Mouse (Mus musculus) CH12.LX (cell line): ENCODE measurements at regions not wholly inside any gene's neighbourhood (a gene's known extent, or its start where the extent isn't known, plus 50 kb on each side); places are given as distances from the start of the nearest gene placed in this dataset.

Experiments
- DNase-seq: peaks from one replicate; pipeline ENCODE4 v3.0.0-alpha.2; 2013; ENCODE audit errors: extremely low read depth
- H3K27ac ChIP-seq: 2 replicates; pipeline ENCODE4 v1.5.1; 2012; ENCODE audit warnings: low read depth, mild to moderate bottlenecking, control low read depth, moderate library complexity; ENCODE audit not compliant: insufficient read depth
- H3K27me3 ChIP-seq: replicated peaks from 2 replicates; pipeline ENCODE3; 2012; ENCODE audit warnings: inconsistent platforms
- H3K36me3 ChIP-seq, 2 experiments: replicated peaks in 1 of 2; 2 replicates each; pipeline versions ENCODE3 to v1.6.1; 2012; ENCODE audit warnings: inconsistent platforms in 1 of 2, low read length in 1 of 2, mild to moderate bottlenecking in 1 of 2, mixed read lengths in 1 of 2, moderate library complexity in 1 of 2; ENCODE audit not compliant: control insufficient read depth in 1 of 2, insufficient read depth in 1 of 2
- H3K4me1 ChIP-seq, 2 experiments: 2 replicates each; pipeline ENCODE4 v1.6.1; 2012; ENCODE audit warnings: inconsistent platforms in 1 of 2, moderate library complexity in 1 of 2; ENCODE audit not compliant: insufficient read depth in 2 of 2, control insufficient read depth in 1 of 2
- H3K4me2 ChIP-seq: 2 replicates; pipeline ENCODE4 v1.6.1; 2012; ENCODE audit warnings: low read depth, mild to moderate bottlenecking, control low read depth; ENCODE audit not compliant: poor library complexity, insufficient read depth, severe bottlenecking
- H3K4me3 ChIP-seq, 3 experiments: fragments of 150-350 bp in 1 of 3; sonication (generic) in 1 of 3; replicated peaks in 1 of 3; 2 replicates each; pipeline versions ENCODE3 to v1.5.1; 2011 to 2012; ENCODE audit warnings: low read depth in 2 of 3, low read length in 2 of 3, mild to moderate bottlenecking in 2 of 3, moderate library complexity in 2 of 3, control low read depth in 1 of 3, improper control_type of control experiment in 1 of 3, inconsistent platforms in 1 of 3, mixed read lengths in 1 of 3; ENCODE audit not compliant: poor library complexity in 1 of 3
- H3K79me2 ChIP-seq: replicated peaks from 2 replicates; pipeline ENCODE4 v1.6.1; 2012; ENCODE audit warnings: mild to moderate bottlenecking, moderate library complexity; ENCODE audit not compliant: control insufficient read depth, poor library complexity, insufficient read depth, severe bottlenecking; ENCODE audit errors: extremely low read depth
- H3K9ac ChIP-seq: 2 replicates; pipeline ENCODE4 v1.6.1; 2012; ENCODE audit warnings: low read depth, mild to moderate bottlenecking, control low read depth, moderate library complexity; ENCODE audit not compliant: insufficient read depth
- H3K9me3 ChIP-seq: replicated peaks from 2 replicates; pipeline ENCODE3; 2012; ENCODE audit warnings: low read length, inconsistent platforms, mixed read lengths
- BHLHE40 ChIP-seq: IDR thresholded peaks from 2 replicates; pipeline ENCODE4 v1.6.1; 2011; ENCODE audit warnings: mild to moderate bottlenecking, low read depth, low read length, improper control_type of control experiment
- CHD1 ChIP-seq: IDR thresholded peaks from 2 replicates; pipeline ENCODE4 v1.6.1; 2012; ENCODE audit warnings: low read depth, low read length, improper control_type of control experiment, inconsistent platforms
- CHD2 ChIP-seq: IDR thresholded peaks from 2 replicates; pipeline ENCODE4 v1.6.1; 2011; ENCODE audit warnings: low read length, improper control_type of control experiment
- CTCF ChIP-seq, 2 experiments: IDR thresholded peaks in 1 of 2; conservative IDR thresholded peaks in 1 of 2; 2 replicates each; pipeline ENCODE4 v1.5.1; 2011 to 2012; ENCODE audit warnings: low read depth in 2 of 2, low read length in 2 of 2, improper control_type of control experiment in 1 of 2, inconsistent platforms in 1 of 2, mild to moderate bottlenecking in 1 of 2, moderate library complexity in 1 of 2
- E2F4 ChIP-seq: IDR thresholded peaks from 2 replicates; pipeline ENCODE4 v1.6.1; 2011; ENCODE audit warnings: low read depth, low read length, improper control_type of control experiment; ENCODE audit not compliant: insufficient replicate concordance
- ELF1 ChIP-seq: IDR thresholded peaks from 2 replicates; pipeline ENCODE4 v1.6.1; 2014; ENCODE audit warnings: low read depth, mild to moderate bottlenecking, inconsistent platforms, low read length, improper control_type of control experiment
- EP300 ChIP-seq: IDR thresholded peaks from 2 replicates; pipeline ENCODE4 v1.6.1; 2011; ENCODE audit warnings: low read length, improper control_type of control experiment
- ETS1 ChIP-seq: conservative IDR thresholded peaks from 2 replicates; pipeline ENCODE4 v1.6.1; 2012; ENCODE audit warnings: low read depth, mild to moderate bottlenecking, inconsistent platforms, low read length, improper control_type of control experiment, moderate library complexity
- HCFC1 ChIP-seq: IDR thresholded peaks from 2 replicates; pipeline ENCODE4 v1.6.1; 2012; ENCODE audit warnings: low read depth, mild to moderate bottlenecking, inconsistent platforms, low read length, improper control_type of control experiment
- JUN ChIP-seq: IDR thresholded peaks from 2 replicates; pipeline ENCODE4 v1.6.1; 2011; ENCODE audit warnings: low read depth, mild to moderate bottlenecking, low read length, improper control_type of control experiment, moderate library complexity; ENCODE audit not compliant: insufficient read depth
- JUND ChIP-seq: conservative IDR thresholded peaks from 2 replicates; pipeline ENCODE4 v1.6.1; 2011; ENCODE audit warnings: low read depth, low read length, improper control_type of control experiment
- KAT2A ChIP-seq: IDR thresholded peaks from 2 replicates; pipeline ENCODE4 v1.6.1; 2012; ENCODE audit warnings: low read length, improper control_type of control experiment, inconsistent platforms; ENCODE audit not compliant: insufficient replicate concordance
- MAFK ChIP-seq: IDR thresholded peaks from 2 replicates; pipeline ENCODE4 v1.6.1; 2011; ENCODE audit warnings: low read length, improper control_type of control experiment; ENCODE audit not compliant: insufficient replicate concordance
- MAZ ChIP-seq: IDR thresholded peaks from 2 replicates; pipeline ENCODE4 v1.6.1; 2012; ENCODE audit warnings: low read depth, mild to moderate bottlenecking, inconsistent platforms, low read length, improper control_type of control experiment, moderate library complexity
- MXI1 ChIP-seq: IDR thresholded peaks from 2 replicates; pipeline ENCODE4 v1.6.1; 2011; ENCODE audit warnings: mild to moderate bottlenecking, low read depth, low read length, improper control_type of control experiment
- MYC ChIP-seq: IDR thresholded peaks from 2 replicates; pipeline ENCODE4 v1.6.1; 2011; ENCODE audit warnings: low read depth, mild to moderate bottlenecking, improper control_type of control experiment, low read length
- NELFE ChIP-seq: IDR thresholded peaks from 2 replicates; pipeline ENCODE4 v1.6.1; 2011; ENCODE audit warnings: low read depth, low read length, improper control_type of control experiment
- NRF1 ChIP-seq: IDR thresholded peaks from 2 replicates; pipeline ENCODE4 v1.6.1; 2014; ENCODE audit warnings: low read depth, mild to moderate bottlenecking, inconsistent platforms, low read length, improper control_type of control experiment, moderate library complexity
- PAX5 ChIP-seq: IDR thresholded peaks from 2 replicates; pipeline ENCODE4 v1.6.1; 2012; ENCODE audit warnings: low read length, inconsistent platforms, mixed read lengths
- POLR2AphosphoS2 ChIP-seq: IDR thresholded peaks from 2 replicates; pipeline ENCODE4 v1.6.1; 2011; ENCODE audit warnings: low read depth, low read length, improper control_type of control experiment
- SIN3A ChIP-seq: IDR thresholded peaks from 2 replicates; pipeline ENCODE4 v1.6.1; 2012; ENCODE audit warnings: low read length, improper control_type of control experiment, inconsistent platforms
- SMC3 ChIP-seq: IDR thresholded peaks from 2 replicates; pipeline ENCODE4 v1.6.1; 2011; ENCODE audit warnings: low read depth, low read length, improper control_type of control experiment
- TBP ChIP-seq: conservative IDR thresholded peaks from 2 replicates; pipeline ENCODE4 v1.6.1; 2011; ENCODE audit warnings: low read depth, low read length, improper control_type of control experiment
- TCF12 ChIP-seq: IDR thresholded peaks from 2 replicates; pipeline ENCODE4 v1.6.1; 2014; ENCODE audit warnings: low read depth, mild to moderate bottlenecking, inconsistent platforms, low read length, improper control_type of control experiment
- USF1 ChIP-seq: IDR thresholded peaks from 2 replicates; pipeline ENCODE4 v1.6.1; 2014; ENCODE audit warnings: low read depth, mild to moderate bottlenecking, inconsistent platforms, low read length, improper control_type of control experiment
- ZMIZ1 ChIP-seq: IDR thresholded peaks from 2 replicates; pipeline ENCODE4 v1.6.1; 2012; ENCODE audit warnings: low read depth, mild to moderate bottlenecking, inconsistent platforms, low read length, improper control_type of control experiment
- dilution Hi-C: fragments of 300-500 bp; cut with MboI; formaldehyde crosslinking; loops from 2 replicates; pipeline ENCODE4 v1.14.3; 2020; ENCODE audit warnings: low sequenced_read_pairs; ENCODE audit not compliant: extremely low pct_unique_long_range_greater_than_20kb, extremely low pct_ligation_motif_present
- in situ Hi-C: fragments of 300-500 bp; cut with MboI; formaldehyde crosslinking; loops from 3 replicates; pipeline ENCODE4 v1.14.3; 2019; ENCODE audit warnings: low sequenced_read_pairs, low pct_ligation_motif_present, low pct_unique_long_range_greater_than_20kb, mixed read lengths

GRCm38 (mm10) chr12:95239158-95239779 lies 452.8 kb upstream of the Flrt2 start:
- no peaks in the 10 kb centered on the region for H3K4me1 ChIP-seq
- no peak overlapping the region for H3K4me3 ChIP-seq
- H3K27ac ChIP-seq: no peak overlapping the region
- dilution Hi-C loops (no loop called here), in situ Hi-C loops (no loop called here)
- no peak overlapping the region for H3K9ac ChIP-seq
- peaks cover 11% of the 10 kb centered on the region for H3K9me3 ChIP-seq
- DNase-seq: no peak
- no peak overlapping the region for H3K4me2 ChIP-seq
- no peaks in the 10 kb centered on the region for H3K79me2 ChIP-seq
- no peaks in the 10 kb centered on the region for H3K36me3 ChIP-seq
- no peak for TF ChIP-seq SIN3A
- no peak for TF ChIP-seq MYC
- TF ChIP-seq CHD1: no peak
- no peak for TF ChIP-seq NRF1
- no peak for TF ChIP-seq ETS1
- TF ChIP-seq ZMIZ1: no peak
- no peak for TF ChIP-seq ELF1
- no peak for TF ChIP-seq MAZ
- no peak for TF ChIP-seq NELFE
- no peak for TF ChIP-seq TBP
- no peak for TF ChIP-seq MAFK
- TF ChIP-seq BHLHE40: no peak
- TF ChIP-seq EP300: no peak
- TF ChIP-seq CHD2: no peak
- no peak for TF ChIP-seq KAT2A
- no peak for TF ChIP-seq E2F4
- no peak for TF ChIP-seq PAX5
- no peak for TF ChIP-seq MXI1
- no peaks in the 10 kb centered on the region for H3K27me3 ChIP-seq

- H3K9me3 ChIP-seq: peaks cover 16% of the 10 kb centered on the region
- TF ChIP-seq JUND (no peak), MYC (no peak), SIN3A (no peak), CHD1 (no peak), E2F4 (no peak), POLR2AphosphoS2 (no peak), CTCF (conservative IDR thresholded peaks at IDR 0.05 in 1 of 2, IDR thresholded peaks at IDR 0.05 in 1 of 2; ENCODE audit: low read depth in 2 of 2, low read length in 2 of 2) (no peak), HCFC1 (no peak), ETS1 (no peak), CHD2 (no peak), MXI1 (no peak), USF1 (no peak), TCF12 (no peak), JUN (no peak), SMC3 (no peak), ELF1 (no peak), EP300 (no peak)
- no peak overlapping the region for H3K4me3 ChIP-seq
- no peak overlapping the region for H3K4me2 ChIP-seq
- in situ Hi-C loops: no loop called here
- no peaks in the 10 kb centered on the region for H3K36me3 ChIP-seq
- H3K79me2 ChIP-seq: no peaks in the 10 kb centered on the region
- dilution Hi-C loops: no loop called here
- no peaks in the 10 kb centered on the region for H3K27me3 ChIP-seq
- H3K27ac ChIP-seq: no peak overlapping the region
- H3K4me1 ChIP-seq: no peaks in the 10 kb centered on the region
- no peak overlapping the region for H3K9ac ChIP-seq
- no peak for DNase-seq
Observed at GRCm38 (mm10) chr12:95267187-95267586, 424.8 kb upstream of the Flrt2 start.
